Mouse (Mus musculus): ENCODE measurements around the gene Meis2.

Meis2 gene

DNA sequence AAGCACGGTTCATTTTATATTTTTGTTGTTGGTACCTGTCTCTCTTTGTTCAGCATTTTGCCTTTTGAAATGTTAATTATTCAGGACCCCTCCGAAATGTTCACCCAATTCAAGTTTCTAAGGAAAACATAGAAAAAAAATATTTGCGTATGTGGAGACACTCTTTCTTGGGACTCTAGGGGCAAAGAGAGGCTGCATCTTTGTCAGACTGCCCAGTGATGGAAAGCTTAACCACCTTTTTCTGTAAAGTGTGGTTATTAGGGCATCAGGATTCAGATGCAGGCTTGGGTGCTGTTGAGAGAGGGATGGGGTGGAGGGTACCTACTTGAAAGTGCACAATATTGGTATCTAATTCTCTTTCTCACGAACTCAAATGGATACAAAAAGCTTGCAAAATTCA, 212.4 kb downstream of the Meis2 start:
- DNase-seq: no peak

DNA sequence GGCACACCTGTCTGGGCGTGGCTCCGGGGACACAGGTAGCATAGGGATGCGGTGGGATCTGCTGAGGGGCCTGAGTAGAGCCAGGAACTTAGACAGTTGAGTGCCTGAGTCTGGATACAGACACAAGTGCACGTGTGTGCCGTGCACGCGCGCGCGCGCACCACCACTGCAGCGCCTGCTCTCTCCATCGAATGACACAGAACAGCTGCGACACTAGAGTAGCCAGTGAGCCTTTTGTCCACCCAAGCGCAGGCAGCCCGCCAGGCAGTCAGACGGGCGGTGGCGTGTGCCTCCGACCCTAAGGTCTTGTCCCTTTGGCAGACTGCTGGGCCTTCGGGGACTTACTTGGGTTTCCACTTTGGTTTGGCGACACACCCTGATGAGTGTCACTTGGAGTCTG, 213.0 kb downstream of the Meis2 start:
- DNase-seq: peak; percentile 49

DNA sequence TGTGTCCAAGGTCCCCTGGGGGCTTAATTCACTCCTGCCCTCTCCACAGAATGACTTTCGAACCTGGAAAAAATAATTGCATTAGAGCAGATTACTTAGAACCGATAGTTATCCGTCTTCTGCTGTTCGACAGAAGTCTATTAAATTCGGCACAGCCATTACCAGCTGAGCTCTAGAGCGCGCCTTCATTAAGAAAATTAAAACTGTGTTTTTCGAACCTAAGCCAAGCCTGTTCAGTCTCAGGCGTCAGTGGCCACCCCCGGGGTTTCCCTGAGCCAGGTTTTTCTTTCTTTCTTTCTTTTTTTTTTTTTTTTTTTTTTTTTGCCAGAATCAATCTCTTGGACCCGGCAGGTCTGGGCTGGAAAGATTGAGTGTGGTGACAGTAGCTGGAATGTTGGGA, 213.5 kb downstream of the Meis2 start:
- DNase-seq: no peak

DNA sequence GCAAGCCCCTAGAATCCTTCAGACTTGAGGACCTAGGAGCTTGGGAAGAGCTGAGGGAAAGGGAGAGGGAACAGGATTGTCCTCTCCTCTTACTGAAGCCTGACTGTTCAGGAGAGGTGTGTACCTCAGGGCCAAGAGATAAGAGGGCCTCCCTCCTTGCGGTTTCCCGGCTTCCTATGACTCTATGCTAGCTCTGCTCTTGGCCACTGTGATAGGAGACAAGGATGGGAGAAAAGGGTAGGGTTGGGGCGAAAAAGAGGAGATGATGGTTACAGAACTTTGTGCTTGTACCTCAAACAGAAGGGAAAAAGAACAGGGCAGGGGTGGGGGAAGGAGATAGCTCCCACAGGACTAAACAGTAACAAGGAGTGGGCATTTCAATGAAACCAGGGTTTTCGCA, 214.7 kb downstream of the Meis2 start:
- DNase-seq: no peak

DNA sequence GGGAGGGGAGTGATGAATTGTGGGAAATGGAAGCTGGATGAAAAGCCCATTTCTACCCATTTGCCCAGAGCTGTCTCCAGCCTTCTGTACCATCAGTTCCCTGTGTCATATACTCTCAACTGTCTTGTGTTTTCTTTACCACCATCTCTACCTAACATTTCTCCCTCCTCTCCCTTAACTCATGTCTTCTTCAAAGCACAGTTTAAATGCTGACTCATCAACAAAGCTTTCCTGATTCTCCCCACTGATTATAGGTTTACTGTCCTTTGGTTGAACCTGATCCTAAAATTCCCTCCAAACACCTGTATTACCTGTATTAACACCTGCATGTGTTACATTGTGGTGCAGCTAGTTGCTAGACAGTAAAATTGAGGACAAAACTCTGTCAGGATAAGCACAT, 222.8 kb downstream of the Meis2 start:
- no peak for DNase-seq

DNA sequence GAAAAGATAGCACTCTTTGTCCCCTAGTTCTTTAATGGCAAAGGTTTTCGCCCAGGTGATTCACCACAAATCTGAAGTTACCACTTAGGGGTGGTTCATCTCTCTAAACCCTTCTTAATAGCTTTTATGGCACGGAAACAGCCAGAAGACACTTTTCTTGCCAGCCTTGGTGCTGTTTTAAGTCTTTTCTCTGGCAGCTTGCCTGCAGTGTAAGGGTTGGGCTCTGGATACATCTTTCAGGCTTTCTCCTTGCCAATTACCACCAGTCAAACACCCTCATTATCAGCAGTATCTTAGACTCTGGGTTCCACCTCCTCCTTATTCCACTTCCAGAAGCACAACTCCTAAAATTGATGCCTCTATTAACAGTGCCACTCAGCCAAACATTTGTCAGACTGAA, 229.6 kb downstream of the Meis2 start:
- DNase-seq: no peak

DNA sequence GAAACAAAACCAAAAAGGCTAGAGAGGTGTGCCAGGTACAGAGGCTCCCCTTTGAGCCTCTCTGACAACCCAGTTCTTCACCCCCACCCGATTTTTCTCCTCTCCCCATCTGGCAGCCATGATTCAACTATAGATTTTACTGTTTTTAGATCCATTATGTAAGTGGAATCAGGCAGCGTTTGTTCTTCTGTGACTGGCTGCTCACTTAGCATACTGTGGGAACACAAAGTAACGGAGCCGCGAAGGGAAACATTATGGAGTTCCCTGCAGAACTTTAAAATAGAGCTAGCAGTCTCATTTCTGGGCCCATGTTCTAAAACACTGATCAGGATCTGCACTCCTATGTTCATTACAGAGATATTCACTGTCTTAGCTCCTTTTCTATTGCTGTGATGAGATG, 243.3 kb downstream of the Meis2 start:
- no peak for DNase-seq

DNA sequence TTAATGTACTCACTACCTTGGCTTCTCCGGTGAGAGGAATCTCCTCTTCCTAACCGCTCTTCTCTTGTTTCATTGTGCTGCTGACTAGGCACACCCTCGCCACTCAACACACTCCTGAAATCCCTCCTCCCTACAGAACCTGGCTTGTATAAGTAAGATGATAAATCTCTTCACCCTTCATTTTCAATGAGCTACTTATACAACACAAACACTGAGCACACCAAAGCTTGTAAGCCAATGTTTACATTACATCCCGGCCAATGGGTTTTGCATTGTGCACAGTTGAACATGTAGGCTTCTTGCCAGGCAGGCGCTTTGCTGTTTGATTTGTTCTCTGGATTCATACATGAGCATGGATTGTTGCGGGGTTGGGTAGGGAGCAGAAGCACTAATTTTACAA, 247.7 kb downstream of the Meis2 start:
- peak; percentile 11 for DNase-seq

DNA sequence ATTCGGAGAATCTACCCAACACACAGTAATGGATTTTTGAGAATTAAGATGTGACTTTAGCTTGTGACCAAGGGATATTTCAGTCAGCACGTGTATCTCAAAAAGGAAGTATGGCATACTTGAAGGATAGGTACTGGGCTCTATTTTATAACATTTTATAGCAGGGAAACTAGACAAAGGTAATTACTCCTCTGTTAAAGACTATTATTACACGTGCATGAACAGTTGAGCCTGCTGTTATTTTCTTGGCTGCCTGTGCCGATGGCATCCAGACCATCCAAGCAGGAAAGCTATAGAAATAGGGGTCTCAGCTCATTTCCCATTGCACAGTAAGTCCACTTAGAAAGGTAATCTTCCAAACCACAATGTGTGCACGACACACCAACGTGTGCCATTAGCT, 251.9 kb downstream of the Meis2 start:
- DNase-seq: no peak

DNA sequence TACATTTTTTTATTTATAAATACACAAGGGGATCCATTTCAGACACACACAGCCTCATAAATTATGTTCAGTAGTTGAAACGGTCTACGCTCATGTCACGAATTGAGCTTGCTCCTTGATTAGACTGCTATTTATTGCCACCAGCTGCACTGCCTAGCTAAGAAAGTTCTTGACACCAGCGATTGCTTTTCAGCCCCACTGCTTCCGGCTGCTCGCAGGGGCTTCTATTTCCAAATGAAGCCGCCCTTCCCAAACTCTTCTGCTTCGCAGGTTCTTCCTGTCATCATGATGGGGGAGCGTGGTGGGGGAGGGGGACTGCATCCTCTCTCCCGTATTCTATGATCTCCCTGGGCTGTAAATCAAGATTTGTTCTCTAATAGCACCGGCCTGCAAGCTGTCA, 252.3 kb downstream of the Meis2 start:
- no peak for DNase-seq
